Comparison of ENCODE assay signal across 8 mouse cellular contexts in genomic region chr14:39532689-39533088, GRCm38 (mm10). TPM values are rescaled to one million over a fixed set of nuclear protein-coding genes. Genes with fewer than 3 reads are reported as not detected.
DNase-seq lines count a peak whose midpoint lies in the region; ATAC-seq lines count a peak whose summit lies in the region.

No protein-coding gene starts in this region.

- no peak overlapping the region for H3K27ac ChIP-seq in midbrain, embryonic 11.5 days (ENCODE audit: low read depth, low read length)
- no peak overlapping the region for H3K27ac ChIP-seq in midbrain, embryonic 16.5 days (ENCODE audit: low read length)

- no peaks in the 10 kb centered on the region for H3K9me3 ChIP-seq in midbrain, embryonic 11.5 days (ENCODE audit: control insufficient read depth, low read length)
- H3K9me3 ChIP-seq in midbrain, embryonic 16.5 days (replicated peaks; ENCODE audit: control insufficient read depth, low read length, poor library complexity, severe bottlenecking): no peaks in the 10 kb centered on the region

- ATAC-seq in CD4-positive, CD25-positive, alpha-beta regulatory T cell, adult 4 months: no peak
- ATAC-seq in midbrain, embryonic 11.5 days (ENCODE audit: low FRiP score): peak; percentile 73
- ATAC-seq in midbrain, embryonic 16.5 days: no peak
- ATAC-seq in megakaryocyte progenitor cell, adult 5-6 weeks (replicated peaks; ENCODE audit: poor library complexity): peak; percentile 75

- no peaks in the 10 kb centered on the region for H3K36me3 ChIP-seq in midbrain, embryonic 11.5 days (ENCODE audit: control insufficient read depth, insufficient read depth, low read length)
- H3K36me3 ChIP-seq in midbrain, embryonic 16.5 days (ENCODE audit: control insufficient read depth, insufficient read depth, low read length): no peaks in the 10 kb centered on the region

- peak; percentile 13 for DNase-seq in CD4-positive, CD25-positive, alpha-beta regulatory T cell, adult 2 months (ENCODE audit: low read depth, low spot score)
- DNase-seq in midbrain, embryonic 11.5 days (ENCODE audit: low spot score, missing footprints): peak; percentile 86
- DNase-seq in cerebellum, postnatal 36 days: peak; percentile 14
- DNase-seq in kidney, adult 9 months: peak; percentile 22
- DNase-seq in spleen, adult 18-20 months: no peak

- no peak overlapping the region for H3K9ac ChIP-seq in midbrain, embryonic 11.5 days (ENCODE audit: low read length)
- no peak overlapping the region for H3K9ac ChIP-seq in midbrain, embryonic 16.5 days (ENCODE audit: low read depth, low read length)

- H3K4me1 ChIP-seq in midbrain, embryonic 11.5 days (ENCODE audit: control insufficient read depth, insufficient read depth, low read length): no peaks in the 10 kb centered on the region
- no peaks in the 10 kb centered on the region for H3K4me1 ChIP-seq in midbrain, embryonic 16.5 days (ENCODE audit: control insufficient read depth, insufficient read depth, low read length)

- 18% methylated on average over 2 of the region's 2 CpGs for WGBS in midbrain, embryonic 11.5 days
- WGBS in midbrain, embryonic 16.5 days: 15% methylated on average over 2 of the region's 2 CpGs

- no peak overlapping the region for H3K4me3 ChIP-seq in midbrain, embryonic 11.5 days (ENCODE audit: low read depth, low read length)
- H3K4me3 ChIP-seq in midbrain, embryonic 16.5 days (ENCODE audit: low read depth, low read length): no peak overlapping the region

- no peaks in the 10 kb centered on the region for H3K27me3 ChIP-seq in midbrain, embryonic 11.5 days (ENCODE audit: control insufficient read depth, insufficient read depth, low read length)
- H3K27me3 ChIP-seq in midbrain, embryonic 16.5 days (ENCODE audit: control insufficient read depth, insufficient read depth, low read depth, low read length): no peaks in the 10 kb centered on the region

- no peak overlapping the region for H3K4me2 ChIP-seq in midbrain, embryonic 11.5 days
- no peak overlapping the region for H3K4me2 ChIP-seq in midbrain, embryonic 16.5 days (ENCODE audit: low read length)

RNA-seq across cellular contexts. Expression of gene Nrg3, which starts 59.8 kb away (rescaled TPM):
- not detected for polyA plus RNA-seq in CD4-positive, CD25-positive, alpha-beta regulatory T cell, adult 4 months (2017; shearing (Covaris generic))
- polyA plus RNA-seq in midbrain, embryonic 11.5 days (2014; fragmentation: Nextera tagmentation; extraction: Ambion mirVana): 1.1 and 1.2 TPM in 2 replicates
- 12.9 and 14.5 TPM in 2 replicates for polyA plus RNA-seq in midbrain, embryonic 16.5 days (2015; fragmentation: Nextera tagmentation; extraction: Ambion mirVana)
- not detected in 2 replicates for total RNA-seq in megakaryocyte progenitor cell, adult 5-6 weeks (2015)
- not detected in 2 replicates for total RNA-seq in megakaryocyte progenitor cell, adult 5-6 weeks (2017)

Comparison
In these comparisons a context has a peak if more than half of its experiments do, and no peak if none do; other contexts are left out.
1. ATAC-seq: peak in midbrain, embryonic 11.5 days (single experiment) and megakaryocyte progenitor cell, adult 5-6 weeks (single experiment); none in CD4-positive, CD25-positive, alpha-beta regulatory T cell, adult 4 months (single experiment) and midbrain, embryonic 16.5 days (single experiment).
2. DNase-seq: peak in CD4-positive, CD25-positive, alpha-beta regulatory T cell, adult 2 months (single experiment), midbrain, embryonic 11.5 days (single experiment), cerebellum, postnatal 36 days (2 of 2) and kidney, adult 9 months (single experiment); none in spleen, adult 18-20 months (0 of 2).